Mouse (Mus musculus): ENCODE data around the gene Slc25a25. TPM values are rescaled to one million over a fixed set of nuclear protein-coding genes. Genes with fewer than 3 reads are reported as not detected.

The Slc25a25 gene
- polyA plus RNA-seq, 1 experiment from 2014 or later = 55.0 TPM

- Histone ChIP-seq H3K9ac (ENCODE audit: low read depth, low read length) (peak within 1 kb of the TSS; percentile 80), H3K27me3 (replicated peaks; ENCODE audit: control insufficient read depth, insufficient read depth, low read length) (no peaks in the 10 kb centered on the region), H3K4me2 (ENCODE audit: low read length) (peak within 1 kb of the TSS; percentile 98), H3K36me3 (ENCODE audit: control insufficient read depth, insufficient read depth, low read length) (peaks cover 26% of the 10 kb centered on the region), H3K4me3 (ENCODE audit: low read length) (peak within 1 kb of the TSS; percentile 75), H3K4me1 (ENCODE audit: control insufficient read depth, insufficient read depth, low read depth, low read length) (peaks cover 11% of the 10 kb centered on the region), H3K27ac (ENCODE audit: low read depth, low read length) (peak within 1 kb of the TSS; percentile 75; the same call in 1 of the 2 replicates), H3K9me3 (ENCODE audit: control insufficient read depth, low read length) (no peaks in the 10 kb centered on the region)
- WGBS = under 1% methylated on average over 38 of the region's 47 CpGs
- peak; percentile 93 for ATAC-seq
Measured at GRCm38 (mm10) chr2:32381775-32382223, 69.4 kb downstream of the Slc25a25 start, which contains the start of gene 1110008P14Rik. Gene 1110008P14Rik (minus strand): TSS chr2:32381938.

- WGBS = under 1% methylated on average over 26 of the region's 27 CpGs
- peak overlapping the region; percentile 75 for H3K4me3 ChIP-seq (ENCODE audit: low read length)
- ATAC-seq = peak; percentile 60
Measured at GRCm38 (mm10) chr2:32381141-32381774, 70.0 kb downstream of the Slc25a25 start.

GRCm38 (mm10) chr2:32380001-32380500 is 71.2 kb downstream of the Slc25a25 start:
- H3K27me3 ChIP-seq (replicated peaks; ENCODE audit: control insufficient read depth, insufficient read depth, low read length) = no peaks in the 10 kb centered on the region
- no peaks in the 10 kb centered on the region for H3K9me3 ChIP-seq (ENCODE audit: control insufficient read depth, low read length)
- no peak overlapping the region for H3K9ac ChIP-seq (ENCODE audit: low read depth, low read length)
- H3K4me3 ChIP-seq (ENCODE audit: low read length) = no peak overlapping the region
- ATAC-seq = no peak
- H3K4me2 ChIP-seq (ENCODE audit: low read length) = no peak overlapping the region
- H3K36me3 ChIP-seq (ENCODE audit: control insufficient read depth, insufficient read depth, low read length) = peaks cover 38% of the 10 kb centered on the region
- H3K27ac ChIP-seq (ENCODE audit: low read depth, low read length) = no peak overlapping the region
- peaks cover 11% of the 10 kb centered on the region for H3K4me1 ChIP-seq (ENCODE audit: control insufficient read depth, insufficient read depth, low read depth, low read length)
- WGBS = 84% methylated on average over 7 of the region's 7 CpGs

More at GRCm38 (mm10) chr2:32381141-32381774, 70.0 kb downstream of the Slc25a25 start:
- H3K9me3 ChIP-seq (ENCODE audit: control insufficient read depth, low read length) = no peaks in the 10 kb centered on the region
- H3K4me1 ChIP-seq (ENCODE audit: control insufficient read depth, insufficient read depth, low read depth, low read length) = peaks cover 11% of the 10 kb centered on the region
- no peaks in the 10 kb centered on the region for H3K27me3 ChIP-seq (replicated peaks; ENCODE audit: control insufficient read depth, insufficient read depth, low read length)
- peak overlapping the region; percentile 80 for H3K9ac ChIP-seq (ENCODE audit: low read depth, low read length)
- H3K27ac ChIP-seq (ENCODE audit: low read depth, low read length) = peak overlapping the region; percentile 75; the same call in 1 of the 2 replicates
- peaks cover 31% of the 10 kb centered on the region for H3K36me3 ChIP-seq (ENCODE audit: control insufficient read depth, insufficient read depth, low read length)
- H3K4me2 ChIP-seq (ENCODE audit: low read length) = peak overlapping the region; percentile 98

- ATAC-seq = no peak
- peaks cover 11% of the 10 kb centered on the region for H3K4me1 ChIP-seq (ENCODE audit: control insufficient read depth, insufficient read depth, low read depth, low read length)
- no peak overlapping the region for H3K9ac ChIP-seq (ENCODE audit: low read depth, low read length)
- no peak overlapping the region for H3K4me2 ChIP-seq (ENCODE audit: low read length)
- no peak overlapping the region for H3K4me3 ChIP-seq (ENCODE audit: low read length)
- no peaks in the 10 kb centered on the region for H3K9me3 ChIP-seq (ENCODE audit: control insufficient read depth, low read length)
- WGBS = 93% methylated on average over 10 of the region's 10 CpGs
- H3K27ac ChIP-seq (ENCODE audit: low read depth, low read length) = no peak overlapping the region
- H3K27me3 ChIP-seq (replicated peaks; ENCODE audit: control insufficient read depth, insufficient read depth, low read length) = no peaks in the 10 kb centered on the region
- peaks cover 57% of the 10 kb centered on the region for H3K36me3 ChIP-seq (ENCODE audit: control insufficient read depth, insufficient read depth, low read length)
Measured at GRCm38 (mm10) chr2:32376963-32377362, 74.3 kb downstream of the Slc25a25 start.

GRCm38 (mm10) chr2:32375317-32375940 is 75.8 kb downstream of the Slc25a25 start:
- ATAC-seq = no peak
- WGBS = 92% methylated on average over 13 of the region's 13 CpGs

DNA sequence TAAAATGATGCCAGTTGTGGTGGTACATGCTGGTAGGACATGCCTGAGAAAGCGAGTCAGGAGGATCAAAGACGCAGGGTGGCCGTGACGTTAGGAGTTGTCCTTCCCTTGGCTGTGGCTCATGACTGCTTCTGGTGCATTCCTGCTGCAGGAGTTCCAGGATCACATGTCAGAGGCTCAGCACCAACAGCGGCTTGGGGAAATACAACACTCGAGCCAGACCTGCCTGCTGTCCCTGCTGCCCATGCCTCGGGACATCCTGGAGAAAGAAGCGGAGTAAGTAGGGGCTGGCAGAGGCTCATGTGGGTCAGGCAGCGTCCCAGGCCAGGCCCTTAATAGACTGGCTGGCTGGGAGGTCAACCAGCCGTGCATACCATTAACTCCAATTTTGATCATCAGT is 77.1 kb downstream of the Slc25a25 start:
- no peak for ATAC-seq
- WGBS = 93% methylated on average over 10 of the region's 10 CpGs

More at GRCm38 (mm10) chr2:32375317-32375940, 75.8 kb downstream of the Slc25a25 start:
- H3K27me3 ChIP-seq (replicated peaks; ENCODE audit: control insufficient read depth, insufficient read depth, low read length) = no peaks in the 10 kb centered on the region
- no peak overlapping the region for H3K27ac ChIP-seq (ENCODE audit: low read depth, low read length)
- no peak overlapping the region for H3K4me3 ChIP-seq (ENCODE audit: low read length)
- H3K9me3 ChIP-seq (ENCODE audit: control insufficient read depth, low read length) = no peaks in the 10 kb centered on the region
- H3K36me3 ChIP-seq (ENCODE audit: control insufficient read depth, insufficient read depth, low read length) = peaks cover 67% of the 10 kb centered on the region
- H3K9ac ChIP-seq (ENCODE audit: low read depth, low read length) = no peak overlapping the region
- H3K4me1 ChIP-seq (ENCODE audit: control insufficient read depth, insufficient read depth, low read depth, low read length) = peaks cover 1% of the 10 kb centered on the region
- no peak overlapping the region for H3K4me2 ChIP-seq (ENCODE audit: low read length)

GRCm38 (mm10) chr2:32367315-32367714 is 83.9 kb downstream of the Slc25a25 start:
- 89% methylated on average over 5 of the region's 5 CpGs for WGBS
- Histone ChIP-seq H3K4me2 (ENCODE audit: low read length) (no peak overlapping the region), H3K9me3 (ENCODE audit: control insufficient read depth, low read length) (no peaks in the 10 kb centered on the region), H3K9ac (ENCODE audit: low read depth, low read length) (no peak overlapping the region), H3K27ac (ENCODE audit: low read depth, low read length) (no peak overlapping the region), H3K4me1 (ENCODE audit: control insufficient read depth, insufficient read depth, low read depth, low read length) (peaks cover 10% of the 10 kb centered on the region), H3K36me3 (ENCODE audit: control insufficient read depth, insufficient read depth, low read length) (peaks cover 30% of the 10 kb centered on the region), H3K27me3 (replicated peaks; ENCODE audit: control insufficient read depth, insufficient read depth, low read length) (no peaks in the 10 kb centered on the region), H3K4me3 (ENCODE audit: low read length) (no peak overlapping the region)
- no peak for ATAC-seq

More for the DNA sequence above, 77.1 kb downstream of the Slc25a25 start:
- H3K36me3 ChIP-seq (ENCODE audit: control insufficient read depth, insufficient read depth, low read length) = peaks cover 72% of the 10 kb centered on the region
- no peak overlapping the region for H3K9ac ChIP-seq (ENCODE audit: low read depth, low read length)
- H3K9me3 ChIP-seq (ENCODE audit: control insufficient read depth, low read length) = no peaks in the 10 kb centered on the region
- no peak overlapping the region for H3K4me2 ChIP-seq (ENCODE audit: low read length)
- no peaks in the 10 kb centered on the region for H3K4me1 ChIP-seq (ENCODE audit: control insufficient read depth, insufficient read depth, low read depth, low read length)
- H3K27me3 ChIP-seq (replicated peaks; ENCODE audit: control insufficient read depth, insufficient read depth, low read length) = no peaks in the 10 kb centered on the region
- H3K27ac ChIP-seq (ENCODE audit: low read depth, low read length) = no peak overlapping the region
- H3K4me3 ChIP-seq (ENCODE audit: low read length) = no peak overlapping the region

All from hindbrain, embryonic 16.5 days (tissue).